Comparison of ENCODE assay signal across 10 mouse cellular contexts in the genomic region with DNA sequence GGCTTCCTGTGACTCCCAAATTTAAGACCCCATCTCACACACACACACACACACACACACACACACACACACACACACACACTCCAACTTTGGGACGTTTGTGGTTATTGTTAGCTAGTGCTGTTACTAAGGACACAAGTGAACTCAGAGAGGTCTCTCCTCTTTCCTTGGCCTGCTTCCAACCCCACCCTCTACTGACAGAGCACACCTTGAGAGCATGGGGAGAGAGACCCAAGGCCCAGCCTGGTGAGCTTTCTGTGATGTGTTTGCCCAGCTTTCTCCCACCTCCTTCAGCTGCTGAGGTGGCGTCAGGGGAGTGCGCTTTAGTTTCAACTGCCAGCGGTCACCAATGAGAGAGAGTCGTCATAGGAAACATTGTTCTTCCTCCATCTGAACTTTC. TPM values are rescaled to one million over a fixed set of nuclear protein-coding genes. Genes with fewer than 3 reads are reported as not detected.
DNase-seq lines count a peak whose midpoint lies in the region; ATAC-seq and TF ChIP-seq lines count a peak whose summit lies in the region.
"Had no signal": no experiment of that assay in that cellular context is flagged by ENCODE, and none has a peak within 500 bp of the region (broad histone marks: within the 10 kb centered on the region; RNA-seq: fewer than 3 reads in every experiment).

No protein-coding gene starts in this region.

- H3K9me3 ChIP-seq in heart, embryonic 12.5 days (replicated peaks), result no peaks in the 10 kb centered on the region
- H3K9me3 ChIP-seq in hindbrain, embryonic 16.5 days (ENCODE audit: control insufficient read depth, low read length), result no peaks in the 10 kb centered on the region
- no peaks in the 10 kb centered on the region for H3K9me3 ChIP-seq in lung, postnatal 0 days (ENCODE audit: low read length)

- ATAC-seq in heart, embryonic 12.5 days (ENCODE audit: insufficient number of reproducible peaks, low FRiP score), result no peak
- ATAC-seq in hindbrain, embryonic 16.5 days, result no peak
- ATAC-seq in lung, postnatal 0 days, result peak; percentile 29

- peaks cover 14% of the 10 kb centered on the region for H3K27me3 ChIP-seq in heart, embryonic 12.5 days (replicated peaks)
- peaks cover 24% of the 10 kb centered on the region for H3K27me3 ChIP-seq in hindbrain, embryonic 16.5 days (replicated peaks; ENCODE audit: control insufficient read depth, insufficient read depth, low read length)
- no peaks in the 10 kb centered on the region; the same call in 1 of the 2 replicates for H3K27me3 ChIP-seq in lung, postnatal 0 days (replicated peaks; ENCODE audit: insufficient read depth, low read length)

- TF ChIP-seq EP300 in lung, postnatal 0 days (IDR thresholded peaks at IDR 0.05), result no peak

- H3K4me2 ChIP-seq in heart, embryonic 12.5 days, result peak overlapping the region; percentile 92
- peak overlapping the region; percentile 93; the same call in 1 of the 2 replicates for H3K4me2 ChIP-seq in hindbrain, embryonic 16.5 days (ENCODE audit: low read length)
- peak overlapping the region; percentile 84 for H3K4me2 ChIP-seq in lung, postnatal 0 days (replicated peaks; ENCODE audit: low read depth, low read length)

- H3K4me3 ChIP-seq in heart, embryonic 12.5 days, result peak overlapping the region; percentile 57
- H3K4me3 ChIP-seq in brown adipose tissue, adult 24 weeks (ENCODE audit: insufficient read depth, low read depth, low read length), result peak overlapping the region; percentile 75
- H3K4me3 ChIP-seq in hindbrain, embryonic 16.5 days (ENCODE audit: low read length), result no peak overlapping the region
- H3K4me3 ChIP-seq in lung, postnatal 0 days (ENCODE audit: low read depth, low read length), result peak overlapping the region; percentile 50; the same call in 1 of the 2 replicates

- H3K27ac ChIP-seq in heart, embryonic 12.5 days (ENCODE audit: poor library complexity, severe bottlenecking), result peak overlapping the region; percentile 99
- peak overlapping the region; percentile 48 for H3K27ac ChIP-seq in brown adipose tissue, adult 24 weeks (replicated peaks; ENCODE audit: low read depth, low read length)
- no peak overlapping the region for H3K27ac ChIP-seq in hindbrain, embryonic 16.5 days (ENCODE audit: low read depth, low read length)
- H3K27ac ChIP-seq in lung, postnatal 0 days (ENCODE audit: low read length), result peak overlapping the region; percentile 94
- H3K27ac ChIP-seq: left cerebral cortex, adult 2 months had no signal

- no peak for TF ChIP-seq CTCF in lung, postnatal 0 days (IDR thresholded peaks at IDR 0.05)

- WGBS in heart, embryonic 12.5 days, result 32% methylated on average over 5 of the region's 5 CpGs
- WGBS in hindbrain, embryonic 16.5 days, result 59% methylated on average over 5 of the region's 5 CpGs
- 44% methylated on average over 5 of the region's 5 CpGs for WGBS in lung, postnatal 0 days

- no peaks in the 10 kb centered on the region for H3K36me3 ChIP-seq in heart, embryonic 12.5 days
- no peaks in the 10 kb centered on the region for H3K36me3 ChIP-seq in hindbrain, embryonic 16.5 days (ENCODE audit: control insufficient read depth, insufficient read depth, low read length)
- H3K36me3 ChIP-seq in lung, postnatal 0 days (ENCODE audit: insufficient read depth, low read length), result no peaks in the 10 kb centered on the region

- no peak for DNase-seq in heart, postnatal 25 days (ENCODE audit: low spot score)
- DNase-seq in lung, postnatal 0 days (ENCODE audit: low spot score), result peak; percentile 79
- no peak for DNase-seq in left cerebral cortex, adult 18-20 months (ENCODE audit: low spot score in 2 of 2)
- no peak for DNase-seq in adrenal gland, postnatal 10 days
- no peak for DNase-seq in adrenal gland, adult 2 months
- DNase-seq: cerebellum, adult 8-10 months had no signal

- peaks cover 87% of the 10 kb centered on the region for H3K4me1 ChIP-seq in heart, embryonic 12.5 days (replicated peaks)
- H3K4me1 ChIP-seq in brown adipose tissue, adult 24 weeks (ENCODE audit: control insufficient read depth, insufficient read depth, insufficient read length, low read length), result peaks cover 23% of the 10 kb centered on the region
- H3K4me1 ChIP-seq in hindbrain, embryonic 16.5 days (ENCODE audit: control insufficient read depth, insufficient read depth, low read depth, low read length), result peaks cover 23% of the 10 kb centered on the region
- peaks cover 4% of the 10 kb centered on the region; the same call in 1 of the 2 replicates for H3K4me1 ChIP-seq in lung, postnatal 0 days (ENCODE audit: insufficient read depth, low read depth, low read length)

- H3K9ac ChIP-seq in heart, embryonic 12.5 days, result peak overlapping the region; percentile 88
- H3K9ac ChIP-seq in hindbrain, embryonic 16.5 days (ENCODE audit: low read depth, low read length), result no peak overlapping the region
- H3K9ac ChIP-seq in lung, postnatal 0 days (replicated peaks; ENCODE audit: low read depth), result no peak overlapping the region

- intact Hi-C loops in heart, postnatal 25 days (cut with DNase I), result loop anchor here (2.0 kb wide), 1 partner anchor 39 kb away; no protein-coding TSS in a partner anchor

RNA-seq across cellular contexts. Expression of gene Dab2ip, which starts 25.3 kb away (rescaled TPM):
- 55.6 and 62.5 TPM in 2 replicates for polyA plus RNA-seq in heart, embryonic 12.5 days (2016; fragmentation: Nextera tagmentation; extraction: Ambion mirVana)
- total RNA-seq in heart, postnatal 25 days (2021), result 10 to 100 TPM; 46.0 to 52.1 TPM
- 14.3 and 19.1 TPM in 2 replicates for polyA plus RNA-seq in brown adipose tissue, adult 24 weeks (2012; ENCODE audit: insufficient read depth, insufficient read length, missing spikeins)
- 27.6 and 33.9 TPM in 2 replicates for polyA plus RNA-seq in hindbrain, embryonic 16.5 days (2015; fragmentation: Nextera tagmentation; extraction: Ambion mirVana)
- 75.8 and 83.4 TPM in 2 replicates for polyA plus RNA-seq in lung, postnatal 0 days (2015; fragmentation: Nextera tagmentation; extraction: Ambion mirVana)
- 100 to 1,000 TPM; 133 to 135 TPM for total RNA-seq in left cerebral cortex, adult 18-20 months (2021)
- 10 to 100 TPM; 55.2 to 69.6 TPM for total RNA-seq in adrenal gland, postnatal 10 days (2021)
- 10 to 100 TPM; 69.4 to 82.3 TPM for total RNA-seq in adrenal gland, adult 2 months (2021)
- polyA plus RNA-seq in adrenal gland, adult 2 months (2012; rRNA removed), result 191 and 192 TPM in 2 replicates
